Mouse (Mus musculus) macrophage (primary cell): ENCODE results near the gene Fmo5. TPM values are rescaled to one million over a fixed set of nuclear protein-coding genes. Genes with fewer than 3 reads are reported as not detected.

ENCODE experiments used
- H3K27ac ChIP-seq: fragments of 350-480 bp; formaldehyde crosslinking; 2 replicates; pipeline ENCODE4 v1.9.0; 2021
- H3K36me3 ChIP-seq: fragments of 350-480 bp; formaldehyde crosslinking; 2 replicates; pipeline ENCODE4 v1.9.0; 2021; ENCODE audit errors: inconsistent target
- H3K4me3 ChIP-seq: fragments of 350-480 bp; formaldehyde crosslinking; 2 replicates; pipeline ENCODE4 v1.9.0; 2021; ENCODE audit errors: inconsistent target
- H3K79me2 ChIP-seq: fragments of 350-480 bp; formaldehyde crosslinking; 2 replicates; pipeline ENCODE4 v1.9.0; 2021; ENCODE audit errors: inconsistent target
- WGBS: methylation state at CpG from one replicate; pipeline ENCODE4 v1.1.7; 2026; ENCODE audit warnings: inconsistent platforms; ENCODE audit not compliant: missing documents; 5-methylcytosine and 5-hydroxymethylcytosine counted together
- polyA plus RNA-seq: library from polyadenylated mRNA; stranded (reverse); fragments of 250-400 nt; gene quantifications from 3 replicates; pipeline ENCODE4 v1.2.4, GENCODE M21; 2018; ENCODE audit warnings: inconsistent platforms
- total RNA-seq, 78 experiments: library from RNA; depleted of rRNA; stranded (reverse); fragments of 250-400 nt; gene quantifications; 1 replicate in 9 of 78; 2 replicates in 24 of 78; 3 replicates in 43 of 78; 4 replicates in 2 of 78; pipeline ENCODE4 v1.2.4; 2018; ENCODE audit warnings: inconsistent platforms in 56 of 78

Gene Fmo5
- 10 to 100 TPM in 1 of 26 experiments, 1 to 10 TPM in 18, under 1 TPM in 7; 0.33 to 10.9 (median 3.0) TPM for total RNA-seq (2018; cell fraction: chromatin; rRNA removed)
- 10 to 100 TPM in 1 of 26 experiments, 1 to 10 TPM in 25; 2.8 to 11.7 (median 5.2) TPM for total RNA-seq (2018; cell fraction: cytosol; rRNA removed)
- total RNA-seq (2018; cell fraction: nucleus; rRNA removed) = 10 to 100 TPM in 1 of 26 experiments, 1 to 10 TPM in 23, under 1 TPM in 2; 0.65 to 11.0 (median 3.1) TPM
- polyA plus RNA-seq = 3.4 to 9.3 TPM (median 7.6 TPM) in 3 replicates

DNA sequence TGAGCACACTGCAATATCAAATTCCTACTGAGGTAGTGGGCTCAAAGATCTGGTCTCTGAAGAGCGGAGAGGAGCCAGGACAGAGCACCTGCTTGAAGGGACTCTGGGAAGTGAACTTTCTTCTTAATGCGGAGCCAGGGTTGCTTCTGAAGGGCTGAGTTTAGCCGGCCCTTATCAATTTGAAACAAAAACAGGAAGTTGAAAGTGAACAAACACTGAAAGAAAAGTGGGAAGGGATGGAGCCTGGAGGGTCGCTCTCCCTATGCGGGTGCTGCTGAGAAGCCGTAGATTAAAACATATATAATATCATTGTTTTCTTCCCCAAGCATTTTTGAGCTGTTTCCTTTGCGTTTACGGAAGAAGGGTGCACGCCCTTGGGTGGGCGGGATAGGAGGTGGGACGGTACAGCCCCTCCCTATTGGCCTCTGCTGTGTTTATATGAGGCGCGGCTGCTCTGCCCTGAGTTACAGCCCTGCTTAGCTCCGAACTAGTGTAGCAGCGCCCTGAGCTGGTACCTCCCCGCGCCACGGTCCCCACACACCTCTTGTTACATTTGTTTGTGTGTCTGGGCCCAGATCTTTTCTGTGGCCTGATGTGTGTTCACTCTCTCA is at the start of gene Fmo5:
Gene Fmo5, plus strand, starts transcription at position 414 of the 611 bp plus-strand sequence.
- 0 out of 2 replicates have a peak within 1 kb of the TSS, but pooled peaks have one; percentile 13 for H3K27ac ChIP-seq
- H3K36me3 ChIP-seq = no peaks in the 10 kb centered on the region
- H3K79me2 ChIP-seq = no peaks in the 10 kb centered on the region
- peak within 1 kb of the TSS; percentile 52 for H3K4me3 ChIP-seq
- WGBS = 4% methylated on average over 18 of the region's 18 CpGs

DNA sequence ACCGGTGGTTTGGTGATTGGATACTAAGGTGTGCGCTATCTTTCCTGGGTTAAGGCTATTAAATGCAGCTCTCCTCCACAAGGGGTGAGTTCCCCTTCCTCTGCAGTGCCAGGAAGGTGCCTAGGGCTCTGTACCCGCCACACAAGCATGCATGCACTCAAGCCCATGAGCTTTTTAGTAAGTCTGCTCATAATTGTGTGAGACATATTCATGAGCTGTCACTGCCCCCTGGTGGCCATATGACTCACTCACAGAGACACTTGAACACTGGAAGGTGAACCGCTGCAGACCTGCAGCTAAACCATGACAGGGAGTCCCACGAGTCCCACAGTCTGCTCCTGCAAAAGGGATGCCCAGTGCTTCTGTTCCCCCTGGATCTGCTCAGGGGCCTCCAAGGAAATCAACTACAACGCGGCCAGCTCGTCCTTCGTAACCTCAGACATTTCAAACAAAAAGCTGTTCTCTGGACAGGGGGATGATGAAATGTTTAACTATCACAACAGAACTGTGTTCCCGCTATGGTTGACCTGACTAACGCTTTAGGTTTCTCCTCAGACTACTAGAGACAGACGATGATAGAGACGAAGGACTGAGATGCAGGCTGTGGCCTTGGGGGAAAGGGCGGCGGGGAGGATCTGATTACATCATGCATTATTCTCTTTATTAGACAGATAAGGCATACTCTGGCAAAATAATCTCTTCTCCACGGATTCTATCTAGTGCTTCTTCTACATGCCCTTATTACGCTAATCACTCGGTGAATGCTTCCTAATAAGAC is 43.0 kb upstream of the Fmo5 start:
- Histone ChIP-seq H3K79me2 (no peaks in the 10 kb centered on the region), H3K36me3 (peaks cover 27% of the 10 kb centered on the region; the same call in 1 of the 2 replicates), H3K4me3 (no peak overlapping the region), H3K27ac (no peak overlapping the region)
- WGBS = 79% methylated on average over 18 of the region's 18 CpGs

- H3K27ac ChIP-seq = no peak overlapping the region
- no peak overlapping the region for H3K4me3 ChIP-seq
- 91% methylated on average over 9 of the region's 9 CpGs for WGBS
- no peaks in the 10 kb centered on the region for H3K79me2 ChIP-seq
- H3K36me3 ChIP-seq = 0 out of 2 replicates have a peak, but pooled peaks cover 16% of the 10 kb centered on the region
Observed at GRCm38 (mm10) chr3:97587656-97588055, 40.9 kb upstream of the Fmo5 start.

DNA sequence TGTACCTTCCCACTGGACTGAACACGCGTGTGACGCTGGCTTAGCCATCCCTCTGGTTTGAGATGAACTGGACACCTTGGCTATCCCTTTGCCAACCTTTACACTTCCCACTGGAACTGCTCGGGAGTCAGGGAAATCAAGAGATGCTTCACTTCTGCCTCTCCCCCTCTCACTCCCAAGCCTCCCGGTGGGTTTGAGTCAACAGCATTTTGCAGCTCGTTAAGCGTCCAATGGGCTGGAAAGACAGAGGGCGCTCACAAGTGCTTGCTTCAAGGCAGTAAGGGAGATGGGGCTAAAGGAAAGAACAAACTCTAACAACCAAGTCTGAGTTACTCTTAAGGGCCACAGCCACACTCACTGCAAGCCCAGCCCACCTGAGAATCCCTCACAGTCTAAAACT is 37.9 kb upstream of the Fmo5 start:
- Histone ChIP-seq H3K4me3 (no peak overlapping the region), H3K79me2 (no peaks in the 10 kb centered on the region), H3K27ac (no peak overlapping the region), H3K36me3 (0 out of 2 replicates have a peak, but pooled peaks cover 14% of the 10 kb centered on the region)
- 89% methylated on average over 8 of the region's 8 CpGs for WGBS

GRCm38 (mm10) chr3:97593089-97593488 is 35.5 kb upstream of the Fmo5 start:
- Histone ChIP-seq H3K27ac (no peak overlapping the region), H3K79me2 (no peaks in the 10 kb centered on the region), H3K36me3 (peaks cover 7% of the 10 kb centered on the region; the same call in 1 of the 2 replicates), H3K4me3 (no peak overlapping the region)
- 93% methylated on average over 5 of the region's 5 CpGs for WGBS

GRCm38 (mm10) chr3:97594140-97594539 is 34.5 kb upstream of the Fmo5 start:
- H3K27ac ChIP-seq = no peak overlapping the region
- 63% methylated on average over 13 of the region's 13 CpGs for WGBS
- H3K4me3 ChIP-seq = no peak overlapping the region
- H3K36me3 ChIP-seq = peaks cover 7% of the 10 kb centered on the region; the same call in 1 of the 2 replicates
- H3K79me2 ChIP-seq = no peaks in the 10 kb centered on the region

DNA sequence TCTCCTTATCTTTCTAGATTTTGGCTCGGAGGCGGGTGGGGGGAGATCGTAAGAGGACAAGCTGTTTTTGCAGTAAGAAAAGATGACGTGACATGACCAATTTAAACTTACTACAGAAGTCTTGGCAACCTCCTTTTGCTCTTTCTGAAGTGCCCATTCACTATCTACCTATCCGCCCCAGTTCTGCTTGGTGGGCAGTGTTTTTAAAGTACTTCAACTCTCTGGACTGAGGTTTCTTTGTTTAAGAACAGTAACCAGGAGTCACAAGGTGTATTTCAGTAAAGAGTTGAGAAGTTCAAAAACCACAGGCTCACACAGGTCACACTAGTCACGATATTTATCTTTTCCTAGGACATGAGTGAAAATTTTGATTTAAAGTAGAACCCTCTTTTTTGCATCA is 33.5 kb upstream of the Fmo5 start:
- peaks cover 7% of the 10 kb centered on the region; the same call in 1 of the 2 replicates for H3K36me3 ChIP-seq
- H3K4me3 ChIP-seq = no peak overlapping the region
- H3K79me2 ChIP-seq = no peaks in the 10 kb centered on the region
- no peak overlapping the region for H3K27ac ChIP-seq
- 91% methylated on average over 6 of the region's 6 CpGs for WGBS

DNA sequence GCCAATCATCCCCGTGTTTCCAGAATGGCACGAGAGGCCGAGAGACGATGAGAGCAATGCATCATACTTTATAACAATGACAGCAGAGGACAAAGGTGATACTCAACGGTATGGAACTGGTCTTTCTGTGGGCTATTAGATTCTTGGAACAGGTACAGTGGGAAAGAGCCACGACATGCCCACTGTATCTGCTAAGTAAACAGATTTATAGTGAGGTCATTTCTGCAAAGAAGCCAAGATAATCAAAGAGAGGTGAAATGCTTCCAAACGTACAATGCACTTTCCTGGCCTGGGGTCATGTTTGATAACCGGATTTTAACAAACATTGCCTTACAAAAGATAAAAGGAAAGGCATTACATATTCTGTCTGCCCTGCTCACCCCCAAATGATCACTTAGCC is 31.8 kb upstream of the Fmo5 start:
- 92% methylated on average over 8 of the region's 8 CpGs for WGBS

GRCm38 (mm10) chr3:97600050-97600832 is 28.4 kb upstream of the Fmo5 start:
- Histone ChIP-seq H3K79me2 (no peaks in the 10 kb centered on the region), H3K36me3 (no peaks in the 10 kb centered on the region; the same call in 1 of the 2 replicates), H3K27ac (no peak overlapping the region), H3K4me3 (no peak overlapping the region)
- WGBS = 91% methylated on average over 3 of the region's 3 CpGs

More for the DNA sequence above, 31.8 kb upstream of the Fmo5 start:
- H3K79me2 ChIP-seq = no peaks in the 10 kb centered on the region
- no peak overlapping the region for H3K4me3 ChIP-seq
- H3K27ac ChIP-seq = no peak overlapping the region
- H3K36me3 ChIP-seq = no peaks in the 10 kb centered on the region; the same call in 1 of the 2 replicates

DNA sequence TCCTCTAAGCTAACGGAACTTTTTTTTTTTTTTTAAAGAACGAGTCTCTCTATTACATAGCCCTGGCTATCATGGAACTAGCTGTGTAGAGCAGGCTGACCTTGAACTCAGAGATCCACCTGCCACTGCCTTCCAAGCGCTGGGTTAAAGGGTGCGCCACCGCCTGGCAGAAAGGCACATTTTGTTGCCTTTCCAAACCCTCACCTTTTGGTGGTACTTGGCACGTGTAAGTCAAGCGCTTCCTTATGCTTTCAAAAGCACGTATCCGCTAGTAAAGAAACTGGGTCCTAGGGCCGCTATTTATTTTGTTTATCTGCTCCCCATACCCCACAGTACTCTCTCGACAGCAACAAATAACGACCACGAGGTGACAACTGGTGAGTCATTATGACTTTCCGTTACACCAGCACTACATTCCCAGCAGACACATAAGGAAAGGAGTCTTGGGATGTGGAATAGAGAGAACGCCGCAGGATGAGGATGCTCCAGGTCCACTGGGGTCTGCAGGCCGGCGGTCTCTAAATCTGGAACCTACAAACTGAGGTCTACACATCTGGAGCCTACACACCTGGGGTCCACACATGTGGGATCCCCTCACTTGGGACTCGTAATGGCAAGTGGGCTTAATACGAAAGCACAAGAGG is 19.3 kb upstream of the Fmo5 start:
- peak overlapping the region; percentile 39 for H3K27ac ChIP-seq
- H3K79me2 ChIP-seq = no peaks in the 10 kb centered on the region; the same call in 1 of the 2 replicates
- WGBS = under 1% methylated on average over 20 of the region's 20 CpGs
- H3K36me3 ChIP-seq = no peaks in the 10 kb centered on the region
- H3K4me3 ChIP-seq = peak overlapping the region; percentile 70

DNA sequence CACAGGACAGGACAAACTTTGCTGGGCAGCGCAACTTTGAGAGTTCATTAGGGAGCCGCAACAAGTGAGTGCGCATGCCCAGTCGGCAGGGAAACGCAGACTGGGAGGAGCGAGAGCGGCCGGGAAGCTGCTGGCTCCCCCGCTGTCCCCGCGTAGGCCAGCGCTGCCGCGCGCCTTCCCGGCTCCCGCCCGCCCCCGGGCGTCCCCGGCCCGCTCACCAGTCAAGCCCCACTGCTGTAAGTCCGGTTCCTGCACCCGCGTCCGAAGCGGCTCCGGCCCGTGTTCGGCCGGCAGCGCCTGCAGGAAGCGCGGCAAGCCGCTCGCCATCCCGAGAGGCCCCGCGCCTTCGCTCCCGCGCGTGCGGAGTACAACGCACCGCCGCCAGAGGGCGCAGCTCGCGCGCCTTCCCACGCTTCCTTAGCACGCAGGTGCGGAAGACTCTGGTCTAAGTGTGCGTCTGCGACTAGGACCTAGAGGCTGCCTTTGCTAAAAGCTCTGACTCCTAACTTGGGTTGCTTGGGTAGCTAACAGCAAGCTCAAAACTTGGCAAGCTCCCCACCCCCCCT is 18.7 kb upstream of the Fmo5 start, which contains the start of gene Chd1l:
Gene Chd1l, minus strand, starts transcription at position 359 of the 566 bp plus-strand sequence.
- Histone ChIP-seq H3K79me2 (no peaks in the 10 kb centered on the region; the same call in 1 of the 2 replicates), H3K4me3 (peak within 1 kb of the TSS; percentile 70), H3K36me3 (no peaks in the 10 kb centered on the region), H3K27ac (peak within 1 kb of the TSS; percentile 39)
- WGBS = under 1% methylated on average over 56 of the region's 56 CpGs

- no peak overlapping the region for H3K27ac ChIP-seq
- no peaks in the 10 kb centered on the region for H3K36me3 ChIP-seq
- H3K4me3 ChIP-seq = no peak overlapping the region
- WGBS = 90% methylated on average over 6 of the region's 6 CpGs
- no peaks in the 10 kb centered on the region; the same call in 1 of the 2 replicates for H3K79me2 ChIP-seq
Observed at GRCm38 (mm10) chr3:97611021-97611420, 17.6 kb upstream of the Fmo5 start.

GRCm38 (mm10) chr3:97615154-97615553 is 13.4 kb upstream of the Fmo5 start:
- no peaks in the 10 kb centered on the region for H3K36me3 ChIP-seq
- no peak overlapping the region for H3K4me3 ChIP-seq
- 88% methylated on average over 1 of the region's 1 CpGs for WGBS
- H3K27ac ChIP-seq = no peak overlapping the region
- no peaks in the 10 kb centered on the region for H3K79me2 ChIP-seq
